Mouse (Mus musculus): ENCODE data around the gene Epop. TPM values are rescaled to one million over a fixed set of nuclear protein-coding genes. Genes with fewer than 3 reads are reported as not detected.

Epop gene
- 1 to 10 TPM; 2.0 to 6.8 TPM for total RNA-seq (2021)
- polyA plus RNA-seq (2012; rRNA removed): 10.6 and 16.2 TPM in 2 replicates
- long read RNA-seq, partial matches to known transcripts: 0 of 2 reads
- long read RNA-seq, other reads (novel, unspliced or antisense): 0 of 2 reads

- peak; percentile 97 for DNase-seq
Observed at GRCm38 (mm10) chr11:97629576-97629975, at the start of gene Epop. Epop (minus strand) TSS chr11:97629702.

- DNase-seq: no peak
Observed at GRCm38 (mm10) chr11:97678301-97678700, 48.8 kb upstream of the Epop start.

GRCm38 (mm10) chr11:97677842-97678241, 48.3 kb upstream of the Epop start:
- DNase-seq: no peak

- DNase-seq: no peak
Observed at GRCm38 (mm10) chr11:97677381-97677780, 47.9 kb upstream of the Epop start.

- no peak for DNase-seq
Observed at GRCm38 (mm10) chr11:97676050-97676754, 46.7 kb upstream of the Epop start.

- DNase-seq: no peak
Observed at GRCm38 (mm10) chr11:97673148-97673547, 43.6 kb upstream of the Epop start.

- DNase-seq: no peak
Observed at GRCm38 (mm10) chr11:97671177-97671527, 41.6 kb upstream of the Epop start.

- DNase-seq: no peak
Observed at GRCm38 (mm10) chr11:97670234-97671176, 41.0 kb upstream of the Epop start.

GRCm38 (mm10) chr11:97669829-97670228, 40.3 kb upstream of the Epop start:
- peak; percentile 33 for DNase-seq

- DNase-seq: peak; percentile 24
Observed at GRCm38 (mm10) chr11:97669268-97669667, 39.8 kb upstream of the Epop start.

GRCm38 (mm10) chr11:97668160-97668559, 38.7 kb upstream of the Epop start:
- DNase-seq: no peak

GRCm38 (mm10) chr11:97666794-97667193, 37.3 kb upstream of the Epop start:
- no peak for DNase-seq

- no peak for DNase-seq
Observed at GRCm38 (mm10) chr11:97666221-97666620, 36.7 kb upstream of the Epop start.

- DNase-seq: no peak
Observed at GRCm38 (mm10) chr11:97665431-97665830, 35.9 kb upstream of the Epop start.

- peak; percentile 45 for DNase-seq
Observed at GRCm38 (mm10) chr11:97664771-97665240, 35.3 kb upstream of the Epop start.

- no peak for DNase-seq
Observed at GRCm38 (mm10) chr11:97664339-97664665, 34.8 kb upstream of the Epop start.

- DNase-seq: peak; percentile 70
Observed at GRCm38 (mm10) chr11:97663528-97664338, 34.2 kb upstream of the Epop start.

GRCm38 (mm10) chr11:97662893-97663527, 33.5 kb upstream of the Epop start, which contains the start of gene Mllt6:
Mllt6 (plus strand) TSS chr11:97663414.
- DNase-seq: peak; percentile 86

GRCm38 (mm10) chr11:97662207-97662892, 32.8 kb upstream of the Epop start:
- peak; percentile 70 for DNase-seq

GRCm38 (mm10) chr11:97661648-97662133, 32.2 kb upstream of the Epop start:
- peak; percentile 89 for DNase-seq

Measured in adrenal gland, adult 2 months (tissue).